ENCODE assay signal across 9 mouse cellular contexts in genomic region chr2:70126783-70127182, GRCm38 (mm10).
DNase-seq lines count a peak whose midpoint lies in the region; ATAC-seq and TF ChIP-seq lines count a peak whose summit lies in the region.
"Had no signal": no experiment of that assay in that cellular context is flagged by ENCODE, and none has a peak within 500 bp of the region (broad histone marks: within the 10 kb centered on the region; RNA-seq: fewer than 3 reads in every experiment).

No protein-coding gene starts in this region.

- peak overlapping the region; percentile 92 for H3K27ac ChIP-seq in forebrain, embryonic 15.5 days (replicated peaks)
- no peak overlapping the region for H3K27ac ChIP-seq in lung, embryonic 16.5 days (ENCODE audit: low read length)
- H3K27ac ChIP-seq: liver, embryonic 15.5 days had no signal

- under 1% methylated on average over 13 of the region's 13 CpGs for whole genome bisulfite sequencing in forebrain, embryonic 15.5 days
- WGBS in lung, embryonic 16.5 days = under 1% methylated on average over 13 of the region's 13 CpGs

- H3K9ac ChIP-seq in forebrain, embryonic 15.5 days (replicated peaks) = peak overlapping the region; percentile 32; the same call in 1 of the 2 replicates
- H3K9ac ChIP-seq in lung, embryonic 16.5 days (ENCODE audit: low read length) = no peak overlapping the region
- H3K9ac ChIP-seq: liver, embryonic 15.5 days had no signal

- peak; percentile 61 for TF ChIP-seq CTCF in E14TG2a.4 (conservative IDR thresholded peaks at IDR 0.05; ENCODE audit: low read length)

- intact Hi-C loops in heart, postnatal 36 days (cut with DNase I) = loop anchor here (1.0 to 2.0 kb wide), 2 partner anchors 100 to 435 kb away; no protein-coding TSS in a partner anchor

- H3K4me2 ChIP-seq in forebrain, embryonic 15.5 days (replicated peaks) = peak overlapping the region; percentile 45
- H3K4me2 ChIP-seq in lung, embryonic 16.5 days (ENCODE audit: low read depth, low read length) = peak overlapping the region; percentile 55
- H3K4me2 ChIP-seq: liver, embryonic 15.5 days had no signal

- no peak overlapping the region for H3K4me3 ChIP-seq in E14TG2a.4 (replicated peaks; ENCODE audit: low read length)
- peak overlapping the region; percentile 26 for H3K4me3 ChIP-seq in forebrain, embryonic 15.5 days
- H3K4me3 ChIP-seq in lung, embryonic 16.5 days (ENCODE audit: low read length) = 0 out of 2 replicates have a peak overlapping the region, but pooled peaks have one; percentile 25
- H3K4me3 ChIP-seq: liver, embryonic 15.5 days had no signal

- DNase-seq in c-Kit-positive CD71-positive TER-119-positive erythroid progenitor cells, embryonic 14.5 days (ENCODE audit: low spot score) = peak; percentile 29
- DNase-seq in heart, postnatal 36 days = peak; percentile 60 to 71
- peak; percentile 92 to 94 for DNase-seq in layer of hippocampus, adult 18-20 months (ENCODE audit: low spot score in 2 of 2)
- DNase-seq in ovary, postnatal 14 days (ENCODE audit: low spot score) = peak; percentile 75
- DNase-seq in thymus, postnatal 10 days (ENCODE audit: low spot score in 2 of 2) = peak; percentile 29 to 67

- ATAC-seq in forebrain, embryonic 15.5 days (replicated peaks) = peak; percentile 87
- ATAC-seq in lung, embryonic 16.5 days (ENCODE audit: low read depth) = peak; percentile 54; the same call in 1 of the 2 replicates

- no peaks in the 10 kb centered on the region for H3K36me3 ChIP-seq in E14TG2a.4 (ENCODE audit: insufficient read depth, low read length)
- no peaks in the 10 kb centered on the region for H3K36me3 ChIP-seq in forebrain, embryonic 15.5 days
- H3K36me3 ChIP-seq in lung, embryonic 16.5 days (ENCODE audit: control insufficient read depth, insufficient read depth, low read length) = no peaks in the 10 kb centered on the region
- H3K36me3 ChIP-seq: liver, embryonic 15.5 days had no signal

- H3K27me3 ChIP-seq in E14TG2a.4 (ENCODE audit: insufficient read depth, low read length) = peaks cover 60% of the 10 kb centered on the region
- peaks cover 5% of the 10 kb centered on the region; the same call in 1 of the 2 replicates for H3K27me3 ChIP-seq in forebrain, embryonic 15.5 days
- H3K27me3 ChIP-seq in lung, embryonic 16.5 days (ENCODE audit: control insufficient read depth, insufficient read depth, low read depth, low read length) = no peaks in the 10 kb centered on the region

- H3K9me3 ChIP-seq in E14TG2a.4 (ENCODE audit: low read length) = no peaks in the 10 kb centered on the region
- H3K9me3 ChIP-seq in forebrain, embryonic 15.5 days = no peaks in the 10 kb centered on the region
- no peaks in the 10 kb centered on the region for H3K9me3 ChIP-seq in lung, embryonic 16.5 days (ENCODE audit: control insufficient read depth, low read length)
- H3K9me3 ChIP-seq: liver, embryonic 15.5 days had no signal

- peaks cover 23% of the 10 kb centered on the region for H3K4me1 ChIP-seq in E14TG2a.4 (replicated peaks; ENCODE audit: low read depth, low read length)
- peaks cover 29% of the 10 kb centered on the region for H3K4me1 ChIP-seq in forebrain, embryonic 15.5 days
- peaks cover 6% of the 10 kb centered on the region for H3K4me1 ChIP-seq in lung, embryonic 16.5 days (replicated peaks; ENCODE audit: control insufficient read depth, insufficient read depth, low read length)
- H3K4me1 ChIP-seq: liver, embryonic 15.5 days had no signal

Comparison
In these comparisons a context has a peak if more than half of its experiments do, and no peak if none do; other contexts are left out.
1. DNase-seq: peak in every context shown above with its lines; median percentile 93 in layer of hippocampus, adult 18-20 months; 75 in ovary, postnatal 14 days; 66 in heart, postnatal 36 days; 48 in thymus, postnatal 10 days; 29 in c-Kit-positive CD71-positive TER-119-positive erythroid progenitor cells, embryonic 14.5 days.